Mouse (Mus musculus) liver, postnatal 0 days (tissue): ENCODE measurements around the gene Tsr1. TPM values are rescaled to one million over a fixed set of nuclear protein-coding genes. Genes with fewer than 3 reads are reported as not detected.

ENCODE experiments used
- ATAC-seq: fragments of 200-750 bp; cut with Nextera tagmentation; 2 replicates; pipeline ENCODE4 v1.8.0; 2017; ENCODE audit warnings: mild to moderate bottlenecking, moderate library complexity
- DNase-seq: peaks from one replicate; pipeline ENCODE4 v3.0.0-alpha.2; 2016
- H3K27ac ChIP-seq: fragments of 300-500 bp; sonication (generic); 2 replicates; pipeline ENCODE4 v1.5.1; 2014; ENCODE audit warnings: antibody characterized with exemption, moderate library complexity, mild to moderate bottlenecking, low read depth
- H3K27me3 ChIP-seq: fragments of 300-500 bp; sonication (generic); 2 replicates; pipeline ENCODE4 v1.6.1; 2014; ENCODE audit warnings: low read length, control low read depth, mixed read lengths; ENCODE audit not compliant: insufficient read depth
- H3K36me3 ChIP-seq: fragments of 300-500 bp; sonication (generic); replicated peaks from 2 replicates; pipeline ENCODE4 v1.6.1; 2014; ENCODE audit warnings: mild to moderate bottlenecking, control low read depth, low read length, moderate library complexity, mixed read lengths; ENCODE audit not compliant: insufficient read depth
- H3K4me1 ChIP-seq: fragments of 300-500 bp; sonication (generic); 2 replicates; pipeline ENCODE4 v1.6.1; 2014; ENCODE audit warnings: antibody characterized with exemption, mild to moderate bottlenecking, control low read depth; ENCODE audit not compliant: insufficient read depth
- H3K4me2 ChIP-seq: fragments of 300-500 bp; sonication (generic); 2 replicates; pipeline ENCODE4 v1.6.1; 2014; ENCODE audit warnings: low read depth, mild to moderate bottlenecking, low read length, moderate library complexity, mixed read lengths
- H3K4me3 ChIP-seq: fragments of 300-500 bp; sonication (generic); 2 replicates; pipeline ENCODE4 v1.5.1; 2014; ENCODE audit warnings: low read depth, low read length
- H3K9ac ChIP-seq: fragments of 300-500 bp; sonication (generic); replicated peaks from 2 replicates; pipeline ENCODE4 v1.6.1; 2014; ENCODE audit warnings: mild to moderate bottlenecking, moderate library complexity
- H3K9me3 ChIP-seq: fragments of 300-500 bp; sonication (generic); 2 replicates; pipeline ENCODE4 v1.6.1; 2016; ENCODE audit warnings: mild to moderate bottlenecking, control low read depth, low read length, mixed read lengths
- CTCF ChIP-seq: sonication (generic); IDR thresholded peaks from 2 replicates; pipeline ENCODE4 v1.5.1; 2016; ENCODE audit warnings: antibody characterized with exemption, low read depth
- EP300 ChIP-seq: IDR thresholded peaks from 2 replicates; pipeline ENCODE4 v1.6.1; 2016; ENCODE audit warnings: antibody characterized with exemption, low read depth, mild to moderate bottlenecking
- WGBS: fragments of 180-500 bp; shearing (Covaris S2); extraction: QIAGEN DNeasy Blood & Tissue Kit; methylation state at CpG from one replicate; pipeline ENCODE4 v1.1.7; 2014; ENCODE audit not compliant: insufficient replicate concordance; 5-methylcytosine and 5-hydroxymethylcytosine counted together
- polyA plus RNA-seq: library from polyadenylated mRNA; unstranded; fragments of >200 nt; fragmentation: Nextera tagmentation; extraction: Ambion mirVana; gene quantifications from 2 replicates; pipeline ENCODE4 v1.2.1, GENCODE M21; 2015

The Tsr1 gene
- polyA plus RNA-seq, 1 experiment from 2014 or later, result 14.7 TPM

GRCm38 (mm10) chr11:74895980-74896900, 1.6 kb upstream of the Tsr1 start:
- Histone ChIP-seq H3K9me3 (no peaks in the 10 kb centered on the region), H3K4me3 (peak overlapping the region; percentile 97), H3K9ac (peak overlapping the region; percentile 89), H3K36me3 (peaks cover 13% of the 10 kb centered on the region; the same call in 1 of the 2 replicates), H3K4me2 (peak overlapping the region; percentile 100), H3K27me3 (no peaks in the 10 kb centered on the region), H3K4me1 (peaks cover 5% of the 10 kb centered on the region; the same call in 1 of the 2 replicates), H3K27ac (peak overlapping the region; percentile 77)
- 1% methylated on average over 47 of the region's 55 CpGs for WGBS
- DNase-seq (peak; percentile 78), ATAC-seq (peak; percentile 72)
- TF ChIP-seq EP300, result no peak
- peak; percentile 41 for TF ChIP-seq CTCF

GRCm38 (mm10) chr11:74896901-74897677, 782 bp upstream of the Tsr1 start, which contains the start of gene Sgsm2:
Gene Sgsm2, minus strand, starts transcription at chr11:74897060.
- DNase-seq, result peak; percentile 75
- H3K4me1 ChIP-seq, result peaks cover 5% of the 10 kb centered on the region; the same call in 1 of the 2 replicates
- WGBS, result 2% methylated on average over 68 of the region's 74 CpGs

GRCm38 (mm10) chr11:74898517-74898827, 601 bp downstream of the Tsr1 start:
- Histone ChIP-seq H3K27ac (peak overlapping the region; percentile 77), H3K27me3 (no peaks in the 10 kb centered on the region), H3K9me3 (no peaks in the 10 kb centered on the region), H3K9ac (peak overlapping the region; percentile 89), H3K4me1 (peaks cover 5% of the 10 kb centered on the region; the same call in 1 of the 2 replicates), H3K36me3 (peaks cover 33% of the 10 kb centered on the region), H3K4me3 (peak overlapping the region; percentile 97), H3K4me2 (peak overlapping the region; percentile 100)
- DNase-seq, result no peak
- no peak for ATAC-seq
- WGBS, result 0% methylated on average over 7 of the region's 7 CpGs
- TF ChIP-seq EP300, result no peak
- TF ChIP-seq CTCF, result no peak

More at GRCm38 (mm10) chr11:74896901-74897677, 782 bp upstream of the Tsr1 start, which contains the start of gene Sgsm2:
- peak within 1 kb of the TSS; percentile 89 for H3K9ac ChIP-seq
- peak; percentile 57 for ATAC-seq
- H3K27me3 ChIP-seq, result no peaks in the 10 kb centered on the region
- TF ChIP-seq EP300 (no peak), CTCF (no peak)
- no peaks in the 10 kb centered on the region for H3K9me3 ChIP-seq
- H3K36me3 ChIP-seq, result peaks cover 21% of the 10 kb centered on the region
- H3K4me3 ChIP-seq, result peak within 1 kb of the TSS; percentile 97
- peak within 1 kb of the TSS; percentile 100 for H3K4me2 ChIP-seq
- H3K27ac ChIP-seq, result peak within 1 kb of the TSS; percentile 77

DNA sequence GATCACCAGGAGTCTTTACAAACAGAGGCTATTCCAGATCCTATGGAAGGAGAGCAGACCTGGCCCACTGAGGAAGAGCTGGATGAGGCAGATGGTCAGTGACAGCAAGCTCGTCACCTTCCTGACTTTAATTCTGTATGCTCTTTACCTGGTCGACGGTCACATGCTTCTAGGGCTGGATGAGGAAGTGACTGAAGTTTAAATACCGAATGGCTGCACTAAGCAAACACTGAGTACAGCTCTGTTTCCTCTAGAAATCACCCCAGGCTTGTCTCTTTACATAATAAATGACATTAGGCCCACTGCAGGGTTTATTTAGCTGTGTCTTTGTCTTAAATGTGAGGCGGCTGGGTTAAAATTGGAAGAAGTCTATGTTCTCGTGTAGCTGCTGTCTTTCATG, 3.7 kb downstream of the Tsr1 start:
- DNase-seq (no peak), ATAC-seq (no peak)
- Histone ChIP-seq H3K9me3 (no peaks in the 10 kb centered on the region), H3K27ac (no peak overlapping the region), H3K4me3 (no peak overlapping the region), H3K36me3 (peaks cover 63% of the 10 kb centered on the region), H3K9ac (no peak overlapping the region), H3K4me2 (no peak overlapping the region), H3K27me3 (no peaks in the 10 kb centered on the region), H3K4me1 (peaks cover 5% of the 10 kb centered on the region; the same call in 1 of the 2 replicates)
- WGBS, result 69% methylated on average over 6 of the region's 6 CpGs
- TF ChIP-seq CTCF (no peak), EP300 (no peak)

- DNase-seq, result no peak
- Histone ChIP-seq H3K4me1 (peaks cover 5% of the 10 kb centered on the region; the same call in 1 of the 2 replicates), H3K27ac (no peak overlapping the region), H3K4me3 (no peak overlapping the region), H3K9ac (no peak overlapping the region), H3K36me3 (peaks cover 71% of the 10 kb centered on the region), H3K4me2 (no peak overlapping the region), H3K27me3 (no peaks in the 10 kb centered on the region), H3K9me3 (no peaks in the 10 kb centered on the region)
- ATAC-seq, result no peak
- WGBS, result 75% methylated on average over 5 of the region's 5 CpGs
- no peak for TF ChIP-seq EP300
- TF ChIP-seq CTCF, result no peak
Observed at GRCm38 (mm10) chr11:74902416-74902815, 4.5 kb downstream of the Tsr1 start.

DNA sequence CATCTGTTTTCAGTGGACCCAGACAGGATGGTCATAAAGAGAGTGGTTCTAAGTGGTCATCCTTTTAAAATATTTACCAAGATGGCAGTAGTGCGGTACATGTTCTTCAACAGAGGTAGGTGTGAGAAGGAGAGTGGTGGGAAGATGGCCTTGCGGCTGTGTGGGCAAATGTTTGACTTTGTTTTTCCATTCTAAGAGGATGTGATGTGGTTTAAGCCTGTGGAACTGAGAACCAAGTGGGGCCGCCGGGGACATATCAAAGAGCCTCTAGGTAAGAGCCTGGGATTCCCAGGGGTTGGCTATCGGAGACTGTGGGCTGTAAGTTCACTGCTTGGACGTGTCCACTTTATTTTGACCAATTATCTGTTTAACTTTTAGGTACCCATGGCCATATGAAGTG, 10.0 kb downstream of the Tsr1 start:
- H3K4me3 ChIP-seq, result no peak overlapping the region
- DNase-seq (no peak), ATAC-seq (no peak)
- TF ChIP-seq CTCF (no peak), EP300 (no peak)
- 86% methylated on average over 6 of the region's 6 CpGs for WGBS
- no peaks in the 10 kb centered on the region for H3K9me3 ChIP-seq
- no peak overlapping the region for H3K4me2 ChIP-seq
- H3K36me3 ChIP-seq, result peaks cover 63% of the 10 kb centered on the region
- H3K27ac ChIP-seq, result no peak overlapping the region
- H3K9ac ChIP-seq, result no peak overlapping the region
- no peaks in the 10 kb centered on the region for H3K4me1 ChIP-seq
- H3K27me3 ChIP-seq, result no peaks in the 10 kb centered on the region
